Mouse (Mus musculus): Measurements from ENCODE around the gene Acmsd.
A peak's percentile ranks its signal among the peaks of the same experiment; 100 is the strongest.

Acmsd gene

GRCm38 (mm10) chr1:127775206-127775720, 46.0 kb downstream of the Acmsd start:
- DNase-seq (ENCODE audit: low spot score in 2 of 2) = no peak

DNA sequence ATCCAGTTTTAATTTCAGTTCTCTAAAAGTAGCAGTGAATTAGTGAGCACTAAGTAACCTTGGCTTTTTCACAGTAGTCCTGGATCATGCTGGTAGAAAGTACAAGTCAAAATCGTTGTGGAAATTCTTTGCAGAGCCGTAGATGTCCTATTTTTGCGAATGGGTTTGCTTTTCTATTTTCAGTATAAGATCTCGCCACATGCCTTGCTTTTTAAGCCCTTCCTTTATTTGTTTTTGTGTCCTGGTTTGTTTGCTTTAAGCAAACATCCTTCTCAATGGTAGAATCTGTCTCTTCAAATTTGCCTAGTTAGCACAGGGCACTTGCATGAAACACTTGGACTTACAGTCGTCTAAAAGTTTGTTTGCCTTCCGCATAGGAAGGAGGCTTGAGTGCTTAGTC, 47.0 kb downstream of the Acmsd start:
- no peak for DNase-seq (ENCODE audit: low spot score in 2 of 2)

- DNase-seq (ENCODE audit: low spot score in 2 of 2) = no peak
These were observed 49.4 kb downstream of the Acmsd start for GRCm38 (mm10) chr1:127778611-127779010.

GRCm38 (mm10) chr1:127780142-127780541, 50.9 kb downstream of the Acmsd start:
- DNase-seq (ENCODE audit: low spot score in 2 of 2) = no peak

DNA sequence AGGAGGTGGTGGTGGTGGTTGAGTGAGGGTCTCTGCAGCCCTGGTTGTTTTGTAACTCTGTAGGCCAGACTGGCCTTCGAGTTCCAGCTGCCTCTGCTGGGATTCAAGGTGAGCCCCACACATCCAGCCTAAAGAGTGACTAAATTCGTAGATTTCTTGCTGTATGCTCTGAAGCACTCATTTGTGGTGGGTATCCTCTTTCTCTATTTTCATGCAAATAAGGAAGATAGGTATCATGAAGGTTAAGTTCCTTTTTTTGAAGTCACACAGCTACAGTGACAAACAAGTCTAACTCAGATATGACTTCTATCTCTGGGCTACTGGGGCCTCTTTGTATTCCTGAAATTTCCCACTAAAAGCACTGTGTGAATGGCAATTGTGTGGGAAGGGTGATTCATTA, 51.6 kb downstream of the Acmsd start:
- no peak for DNase-seq (ENCODE audit: low spot score in 2 of 2)

GRCm38 (mm10) chr1:127783862-127784261, 54.6 kb downstream of the Acmsd start:
- no peak for DNase-seq (ENCODE audit: low spot score in 2 of 2)

DNA sequence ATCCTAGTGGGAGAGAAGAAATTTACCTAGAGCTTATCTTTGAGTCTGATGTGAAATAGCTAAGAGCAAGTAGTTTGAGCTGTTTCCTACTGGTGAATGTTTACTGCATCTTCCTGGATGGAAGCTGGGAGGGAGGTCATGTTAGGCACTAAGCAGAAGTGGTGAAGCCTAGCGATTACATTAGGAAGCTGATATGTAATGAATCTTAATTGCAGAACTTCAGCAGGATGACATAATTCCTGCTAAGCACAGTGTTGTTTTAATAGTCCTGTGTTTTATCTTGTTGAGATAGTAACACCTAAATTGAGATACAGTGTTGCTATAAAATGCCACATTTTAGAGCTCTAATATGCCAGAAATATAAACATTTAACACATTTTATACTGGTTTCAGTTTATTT, 56.7 kb downstream of the Acmsd start:
- DNase-seq (ENCODE audit: low spot score in 2 of 2) = no peak

DNA sequence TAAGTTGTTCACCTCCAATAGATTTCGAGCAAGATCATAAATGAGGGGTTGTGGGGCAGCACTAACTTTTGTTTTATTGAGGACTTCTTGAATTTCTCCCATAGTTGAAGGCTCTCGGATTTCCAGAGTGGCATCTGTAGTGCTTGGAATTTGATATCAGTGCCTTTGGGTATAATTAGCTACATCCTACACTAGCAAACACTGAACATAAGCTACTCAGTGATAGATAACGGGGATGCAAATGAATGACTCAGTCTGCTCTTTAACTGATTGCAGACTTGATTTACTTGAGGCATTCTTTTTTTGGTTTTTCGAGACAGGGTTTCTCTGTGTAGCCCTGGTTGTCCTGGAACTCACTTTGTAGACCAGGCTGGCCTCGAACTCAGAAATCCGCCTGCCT, 59.7 kb downstream of the Acmsd start:
- DNase-seq (ENCODE audit: low spot score in 2 of 2) = no peak

DNA sequence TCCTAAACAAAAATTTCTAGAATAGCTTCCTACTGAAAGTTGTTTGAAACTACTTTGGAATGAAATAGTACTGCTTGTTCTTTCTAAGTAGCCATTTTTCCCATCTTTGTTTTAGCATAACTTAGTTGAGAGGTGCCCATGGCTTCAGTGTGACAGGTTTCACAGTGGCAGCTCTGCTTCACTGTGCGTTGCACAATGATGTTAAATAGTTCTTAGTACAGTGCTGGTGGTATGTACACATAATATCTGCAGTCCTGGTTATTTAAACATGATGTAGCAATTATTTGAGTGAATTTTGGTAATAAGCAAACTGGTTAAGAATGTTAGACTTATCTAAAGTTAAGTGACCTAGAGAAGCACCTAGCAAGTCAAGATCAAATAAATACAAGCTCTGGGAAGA, 64.2 kb downstream of the Acmsd start:
- DNase-seq (ENCODE audit: low spot score in 2 of 2) = no peak

DNA sequence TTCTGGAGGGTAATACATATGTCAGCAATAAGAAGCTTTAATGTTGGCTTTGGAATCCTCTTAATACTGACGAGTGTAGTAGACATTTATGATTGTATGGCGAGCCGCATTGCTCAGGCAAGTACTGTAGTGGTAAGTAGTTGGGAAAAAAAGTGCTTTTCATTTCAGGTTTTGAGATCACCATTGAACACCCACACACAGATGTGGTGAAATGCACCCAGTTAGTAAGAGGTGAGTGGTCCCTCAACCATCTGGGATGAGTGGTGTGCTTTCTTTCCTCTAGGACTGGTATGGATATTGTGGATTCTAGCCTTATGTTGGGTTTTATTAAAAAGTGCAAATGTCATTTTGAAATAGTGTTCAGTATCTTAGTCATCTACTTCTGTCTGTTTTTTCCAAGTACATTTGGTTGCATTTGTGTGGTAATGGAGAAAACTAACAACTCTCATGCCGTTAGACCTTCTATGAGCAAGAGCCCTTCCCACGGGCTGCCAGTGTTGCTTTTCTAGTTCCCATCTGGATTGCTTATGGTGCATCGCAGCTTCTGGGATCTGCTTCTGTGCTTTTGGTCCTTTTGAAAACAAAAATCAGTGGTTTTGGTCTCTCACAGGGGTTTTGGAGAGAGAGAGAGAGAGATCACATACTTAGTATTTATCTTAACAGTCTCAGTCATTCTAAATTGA, 66.0 kb downstream of the Acmsd start:
- no peak for DNase-seq (ENCODE audit: low spot score in 2 of 2)

GRCm38 (mm10) chr1:127796341-127796740, 67.1 kb downstream of the Acmsd start:
- DNase-seq (ENCODE audit: low spot score in 2 of 2) = peak in 1 of 2 experiments; percentile 10

DNA sequence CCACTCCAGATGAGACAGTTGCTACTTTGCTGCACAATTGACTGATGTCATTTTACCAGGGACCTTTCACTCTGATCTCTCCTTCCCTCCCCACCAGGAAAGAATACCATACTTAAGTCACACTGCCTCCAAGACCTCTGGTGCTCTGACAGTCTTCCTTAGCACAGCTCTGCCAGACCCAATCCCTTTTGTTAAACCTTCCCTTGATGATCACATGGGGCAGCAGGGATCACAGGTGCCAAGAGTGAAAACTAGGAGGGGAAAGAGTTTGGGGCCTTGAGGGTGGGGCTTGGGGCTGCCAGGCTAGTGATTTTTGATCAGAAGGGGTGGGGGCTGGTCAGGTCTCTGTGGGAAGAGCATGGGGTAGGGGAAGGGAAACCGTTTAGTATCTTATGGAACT, 67.5 kb downstream of the Acmsd start:
- no peak for DNase-seq (ENCODE audit: low spot score in 2 of 2)

DNA sequence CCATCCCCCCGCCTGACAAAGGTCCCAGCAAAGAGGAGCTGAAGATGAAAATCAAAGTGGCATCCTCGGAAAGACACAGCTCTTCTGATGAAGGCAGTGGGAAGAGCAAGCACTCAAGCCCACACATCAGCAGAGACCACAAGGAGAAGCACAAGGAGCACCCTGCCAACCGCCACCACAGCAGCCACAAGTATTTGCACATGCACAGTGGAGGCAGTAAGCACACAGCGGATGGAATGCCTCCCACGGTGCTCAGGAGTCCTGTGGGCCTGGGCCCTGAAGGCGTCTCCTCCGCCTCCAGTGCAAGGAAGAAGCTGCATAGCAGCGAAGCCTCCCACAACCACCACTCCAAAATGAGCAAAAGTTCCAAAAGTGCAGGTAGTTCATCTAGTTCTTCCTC, 73.7 kb downstream of the Acmsd start:
- no peak for DNase-seq (ENCODE audit: low spot score in 2 of 2)

DNA sequence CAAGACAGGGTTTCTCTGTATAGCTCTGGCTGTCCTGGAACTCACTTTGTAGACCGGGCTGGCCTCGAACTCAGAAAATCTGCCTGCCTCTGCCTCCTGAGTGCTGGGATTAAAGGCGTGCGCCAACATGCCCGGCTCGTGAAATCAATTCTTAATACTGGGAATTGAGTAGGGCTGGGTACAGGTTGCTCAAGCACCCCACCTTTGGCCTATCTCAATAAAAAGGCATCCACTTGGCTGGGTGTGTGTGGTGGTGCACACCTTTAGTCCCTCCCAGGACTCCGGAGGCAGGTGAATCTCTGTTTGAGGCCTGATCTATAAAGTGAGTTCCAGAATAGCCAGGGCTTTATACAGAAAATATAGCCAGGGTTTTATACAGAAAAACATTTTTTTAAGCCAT, 79.5 kb downstream of the Acmsd start:
- DNase-seq (ENCODE audit: low spot score in 2 of 2) = no peak

- DNase-seq (ENCODE audit: low spot score in 2 of 2) = no peak
These were observed 83.7 kb downstream of the Acmsd start for GRCm38 (mm10) chr1:127812929-127813328.

DNA sequence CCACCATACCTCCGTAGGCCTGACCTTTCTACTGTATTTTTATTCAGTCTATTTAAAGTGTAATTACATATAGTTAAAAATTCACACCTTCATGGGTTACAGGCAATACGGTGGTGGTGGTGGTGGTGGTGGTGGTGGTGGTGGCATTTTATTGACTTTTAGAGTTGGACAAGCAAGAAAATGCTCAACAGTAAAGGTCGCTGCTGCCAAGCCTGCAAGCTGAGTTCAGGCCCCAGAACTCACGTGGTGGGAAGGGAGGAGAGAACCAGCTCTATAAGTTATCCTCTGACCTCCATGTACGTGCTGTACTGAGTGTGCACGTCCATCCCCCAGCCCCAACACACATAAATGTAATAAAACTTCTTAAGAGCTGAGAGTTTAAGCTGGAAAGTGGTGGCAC, 87.2 kb downstream of the Acmsd start:
- no peak for DNase-seq (ENCODE audit: low spot score in 2 of 2)
